Mouse (Mus musculus) stomach, postnatal 0 days (tissue): ENCODE data around the gene Ciao2b.

ENCODE experiments used
- CTCF ChIP-seq: IDR thresholded peaks from 2 replicates; pipeline ENCODE4 v1.5.1; 2016; ENCODE audit warnings: antibody characterized with exemption, low read depth, mild to moderate bottlenecking, moderate library complexity
- EP300 ChIP-seq: optimal IDR thresholded peaks from 2 replicates; pipeline ENCODE3; 2016; ENCODE audit warnings: antibody characterized with exemption

GRCm38 (mm10) chr8:104611613-104612012 is 30.2 kb downstream of the Ciao2b start:
- TF ChIP-seq CTCF (no peak), EP300 (no peak)
